Mouse (Mus musculus) B cell, adult 2 months (primary cell): Measurements from ENCODE around the gene Sec24a.

Experiments
- DNase-seq, 2 experiments: peaks; one replicate each; pipeline ENCODE4 v3.0.0; 2022

Sec24a gene

DNA sequence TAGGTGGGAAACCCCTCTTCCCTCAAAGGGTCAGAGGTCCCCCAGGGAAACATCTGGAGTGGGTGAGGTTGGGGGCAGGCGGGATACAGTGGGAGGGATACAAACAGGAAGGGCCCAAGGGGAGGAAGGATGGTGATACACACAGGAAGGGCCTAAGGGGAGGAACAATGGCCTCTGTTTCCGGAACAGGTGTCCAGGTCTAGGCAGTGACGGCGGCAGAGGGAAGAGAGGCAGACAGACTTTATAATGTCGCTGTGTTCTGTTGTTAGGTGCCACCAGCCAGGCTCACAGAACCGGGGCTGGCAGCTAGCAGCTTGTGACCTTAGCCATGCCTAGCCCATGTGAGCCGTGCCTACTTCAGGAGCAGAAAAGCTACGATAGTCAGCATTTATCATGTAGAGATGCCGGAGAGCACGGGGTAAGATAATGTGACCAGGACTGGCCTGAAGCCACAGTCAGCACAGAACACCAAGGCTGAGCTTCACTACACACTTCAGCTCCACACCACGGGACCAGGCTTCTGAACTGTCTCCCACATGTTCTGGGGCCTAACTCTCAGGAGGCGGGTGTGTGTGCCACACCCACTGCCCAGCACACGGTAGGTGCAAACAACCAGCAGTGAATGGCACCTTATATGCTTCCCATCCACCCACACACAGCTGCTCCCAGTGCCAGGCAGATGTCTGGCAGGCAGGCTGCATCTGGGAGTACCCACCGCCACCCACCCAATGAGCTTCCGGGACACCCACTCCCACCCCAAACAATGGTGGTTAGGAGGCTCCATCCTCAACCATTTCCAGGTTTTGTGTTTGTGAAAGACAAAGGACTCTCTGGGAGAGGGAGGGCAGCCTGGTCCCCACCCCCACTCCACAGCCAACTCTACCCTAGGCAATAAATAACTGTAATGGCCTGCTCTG lies 116.4 kb downstream of the Sec24a start:
- DNase-seq = peak; percentile 48 to 49

DNA sequence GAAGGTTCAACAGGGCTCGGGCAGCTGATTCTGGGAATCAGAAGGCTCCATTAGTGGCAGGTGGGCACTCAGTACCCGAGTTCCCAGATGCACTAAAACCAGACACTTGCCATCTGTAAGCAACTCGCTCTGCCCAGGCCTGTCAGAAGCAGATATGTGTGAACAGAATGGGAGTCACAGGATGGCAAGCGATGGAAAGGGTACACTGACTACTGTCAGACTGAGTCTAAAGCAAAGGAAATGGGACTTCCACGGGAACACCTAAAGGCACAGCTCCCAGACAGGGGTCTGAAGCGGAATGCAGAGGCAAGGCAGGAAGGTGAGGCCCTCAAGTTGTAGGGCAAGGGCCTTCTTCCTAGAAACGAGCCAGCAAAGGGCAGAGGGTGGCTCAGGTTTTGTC lies 117.2 kb downstream of the Sec24a start:
- DNase-seq = no peak

DNA sequence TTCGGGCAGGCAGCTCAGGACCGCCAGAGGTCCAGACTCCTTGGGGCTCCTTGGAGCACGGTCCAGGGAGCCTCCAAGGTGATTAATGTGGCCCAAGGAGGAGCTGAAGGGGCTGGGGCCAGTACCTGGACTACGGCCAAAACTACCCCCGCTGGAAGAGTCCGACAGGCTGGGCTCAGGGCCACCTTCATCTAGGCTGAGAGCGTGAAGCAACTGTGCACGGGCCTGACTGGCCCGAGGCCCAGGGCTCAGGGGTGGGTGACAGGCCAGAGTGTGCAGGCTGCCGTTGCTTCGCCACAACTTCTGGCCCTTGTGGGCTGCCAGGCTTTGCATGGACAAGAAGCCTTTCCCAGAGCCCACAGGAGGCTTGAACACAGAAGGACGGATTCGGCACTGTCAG lies 118.1 kb downstream of the Sec24a start:
- DNase-seq = no peak

- DNase-seq = peak; percentile 79 to 81
Measured at GRCm38 (mm10) chr11:51644217-51644616, 119.2 kb downstream of the Sec24a start.

- peak; percentile 37 to 42 for DNase-seq
Measured at GRCm38 (mm10) chr11:51643761-51644160, 119.7 kb downstream of the Sec24a start.

- no peak for DNase-seq
Measured at GRCm38 (mm10) chr11:51643202-51643601, 120.2 kb downstream of the Sec24a start.
